Mouse (Mus musculus) C2C12 (cell line): ENCODE measurements at regions not wholly inside any gene's neighbourhood (a gene's known extent, or its start where the extent isn't known, plus 50 kb on each side); places are given as distances from the start of the nearest gene placed in this dataset.
"Not testable (repeated sequence)": the region's sequence is repeated elsewhere in the genome, so short reads cannot be mapped to it uniquely, and the experiment has no call there.

Experiments
- H3K27me3 ChIP-seq: one replicate; pipeline ENCODE4 v1.6.1; 2011; ENCODE audit not compliant: control insufficient read depth, insufficient read depth, insufficient read length
- H3K36me3 ChIP-seq: one replicate; pipeline ENCODE4 v1.6.1; 2011; ENCODE audit not compliant: control insufficient read depth, insufficient read depth
- H3K4me3 ChIP-seq: one replicate; pipeline ENCODE4 v1.5.1; 2011; ENCODE audit warnings: mild to moderate bottlenecking, control low read depth; ENCODE audit not compliant: poor library complexity, insufficient read depth, severe bottlenecking
- H3K79me2 ChIP-seq: one replicate; pipeline ENCODE4 v1.6.1; 2011; ENCODE audit not compliant: control insufficient read depth, insufficient read depth
- H3K79me3 ChIP-seq: one replicate; pipeline ENCODE4 v1.6.1; 2011; ENCODE audit warnings: low read depth, control low read depth
- H3ac ChIP-seq: one replicate; pipeline ENCODE3; 2011; ENCODE audit warnings: low read depth; ENCODE audit not compliant: control insufficient read depth, insufficient read length
- CEBPB ChIP-seq: IDR thresholded peaks from one replicate; pipeline ENCODE4 v1.6.1; 2011; ENCODE audit warnings: low read depth, mild to moderate bottlenecking, control low read depth, moderate library complexity
- CTCF ChIP-seq: IDR thresholded peaks from one replicate; pipeline ENCODE4 v1.5.1; 2011; ENCODE audit not compliant: control insufficient read depth, insufficient read depth, insufficient read length
- FOSL1 ChIP-seq: IDR thresholded peaks from one replicate; pipeline ENCODE4 v1.8.0; 2011; ENCODE audit warnings: mild to moderate bottlenecking, low read length; ENCODE audit not compliant: poor library complexity, insufficient read depth, severe bottlenecking
- MAX ChIP-seq: IDR thresholded peaks from one replicate; pipeline ENCODE4 v1.6.1; 2011; ENCODE audit warnings: mild to moderate bottlenecking, control low read depth
- MYOD1 ChIP-seq: IDR thresholded peaks from one replicate; pipeline ENCODE4 v1.6.1; 2011; ENCODE audit warnings: low read depth; ENCODE audit not compliant: control insufficient read depth, insufficient read length
- MYOG ChIP-seq: IDR thresholded peaks from one replicate; pipeline ENCODE4 v1.6.1; 2011; ENCODE audit not compliant: control insufficient read depth, insufficient read length; ENCODE audit errors: extremely low read depth
- USF1 ChIP-seq: IDR thresholded peaks from one replicate; pipeline ENCODE4 v1.6.1; 2011; ENCODE audit warnings: low read depth, mild to moderate bottlenecking, control low read depth, moderate library complexity

DNA sequence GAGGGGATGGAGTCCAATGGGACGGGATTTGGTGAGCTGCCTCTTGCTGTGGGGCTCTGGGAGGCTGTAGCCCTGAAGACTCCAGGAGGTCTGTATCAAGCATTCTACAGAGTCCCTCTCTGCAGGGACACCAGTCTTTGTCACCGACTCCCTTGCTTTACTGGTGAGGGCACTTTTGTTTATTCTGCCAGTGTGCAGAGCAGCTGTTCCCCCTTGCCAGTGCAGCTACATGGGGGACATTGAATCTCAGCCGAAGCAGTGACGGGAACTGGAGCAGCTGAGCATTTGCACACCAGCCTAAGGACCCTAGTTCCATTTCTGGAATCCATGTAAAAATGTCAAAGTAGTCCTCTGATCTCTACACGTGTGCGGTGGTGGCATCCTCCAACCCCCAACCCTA, 75.1 kb upstream of the Fam174b start:
- Histone ChIP-seq H3K36me3 (no peaks in the 10 kb centered on the region), H3K79me3 (no peaks in the 10 kb centered on the region), H3K27me3 (peaks cover 7% of the 10 kb centered on the region), H3K4me3 (no peak overlapping the region), H3ac (no peak overlapping the region), H3K79me2 (no peaks in the 10 kb centered on the region)
- TF ChIP-seq MYOG (no peak), USF1 (no peak), FOSL1 (no peak), MYOD1 (no peak), CTCF (no peak), CEBPB (no peak), MAX (no peak)

DNA sequence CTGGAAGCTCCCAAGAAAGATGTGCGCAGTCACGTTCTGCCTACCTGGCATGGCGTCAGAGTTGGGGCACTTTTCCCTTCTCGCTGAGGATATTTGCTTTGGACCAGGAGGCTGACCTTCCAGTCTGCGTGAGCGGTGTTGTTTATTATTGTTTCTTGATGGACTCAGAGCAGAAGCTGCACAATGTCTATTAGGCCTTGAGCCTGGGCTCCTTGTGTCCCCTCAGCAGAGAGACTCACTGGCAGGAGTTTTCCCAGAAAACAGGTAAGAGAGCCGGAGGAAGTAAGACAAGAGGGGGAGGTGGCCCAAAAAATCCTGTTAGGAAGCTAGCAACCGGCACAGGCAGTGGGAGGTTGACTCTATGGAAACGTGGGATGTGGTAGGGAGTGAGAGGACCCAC, 77.6 kb upstream of the Fam174b start:
- no peaks in the 10 kb centered on the region for H3K79me2 ChIP-seq
- TF ChIP-seq MAX (no peak), USF1 (no peak), MYOG (no peak), FOSL1 (no peak), CTCF (no peak), CEBPB (no peak)
- no peaks in the 10 kb centered on the region for H3K79me3 ChIP-seq
- H3K4me3 ChIP-seq: no peak overlapping the region
- H3K36me3 ChIP-seq: no peaks in the 10 kb centered on the region
- H3ac ChIP-seq: no peak overlapping the region
- H3K27me3 ChIP-seq: peaks cover 4% of the 10 kb centered on the region

DNA sequence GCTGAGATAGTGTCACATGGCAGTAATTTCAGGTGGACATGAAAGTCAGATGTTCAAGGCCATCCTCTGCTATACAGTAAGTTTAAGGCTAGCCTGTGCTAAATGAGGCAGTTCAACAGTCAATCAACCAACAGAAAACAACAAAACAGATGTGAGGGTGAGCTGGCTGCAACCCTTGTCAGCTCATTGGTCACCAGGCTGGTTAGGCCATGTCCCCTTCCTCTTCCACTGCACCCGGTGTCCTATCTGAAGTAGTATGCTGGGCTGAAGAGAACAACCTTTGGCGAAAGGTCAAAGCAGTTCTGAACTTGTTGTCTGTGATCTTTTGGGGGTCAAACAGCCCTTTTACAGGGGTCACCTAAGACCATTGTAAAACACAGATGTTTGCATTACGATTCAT, 78.2 kb upstream of the Fam174b start:
- Histone ChIP-seq H3K79me2 (no peaks in the 10 kb centered on the region), H3ac (no peak overlapping the region), H3K4me3 (no peak overlapping the region), H3K27me3 (peaks cover 6% of the 10 kb centered on the region), H3K79me3 (no peaks in the 10 kb centered on the region), H3K36me3 (no peaks in the 10 kb centered on the region)
- no peak for TF ChIP-seq MAX
- TF ChIP-seq CTCF: no peak
- TF ChIP-seq MYOG: no peak
- no peak for TF ChIP-seq FOSL1
- no peak for TF ChIP-seq CEBPB
- TF ChIP-seq USF1: no peak
- TF ChIP-seq MYOD1: no peak

DNA sequence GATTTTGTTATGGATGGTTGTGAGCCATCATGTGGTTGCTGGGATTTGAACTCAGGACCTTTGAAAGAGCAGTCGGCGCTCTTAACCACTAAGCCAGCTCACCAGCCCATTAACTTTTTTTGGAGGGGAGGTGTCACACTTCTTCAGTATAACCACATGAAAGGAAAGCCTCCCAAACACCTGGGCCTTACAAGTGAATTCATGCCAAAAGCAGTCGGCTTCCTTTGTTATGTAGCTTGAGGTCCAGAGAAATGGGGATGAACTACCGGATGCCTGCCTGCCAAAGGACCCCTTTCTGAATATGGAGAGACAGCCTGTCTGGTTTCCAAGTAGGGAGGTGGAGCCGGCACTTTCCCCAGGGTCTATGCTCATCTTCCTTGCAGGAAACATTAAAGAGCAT, 80.6 kb upstream of the Fam174b start:
- H3K36me3 ChIP-seq: no peaks in the 10 kb centered on the region
- H3K79me2 ChIP-seq: no peaks in the 10 kb centered on the region
- no peak overlapping the region for H3K4me3 ChIP-seq
- no peaks in the 10 kb centered on the region for H3K79me3 ChIP-seq
- peaks cover 3% of the 10 kb centered on the region for H3K27me3 ChIP-seq
- no peak overlapping the region for H3ac ChIP-seq
- TF ChIP-seq MYOG (no peak), USF1 (no peak), MAX (no peak), MYOD1 (no peak), FOSL1 (no peak), CTCF (no peak), CEBPB (no peak)

DNA sequence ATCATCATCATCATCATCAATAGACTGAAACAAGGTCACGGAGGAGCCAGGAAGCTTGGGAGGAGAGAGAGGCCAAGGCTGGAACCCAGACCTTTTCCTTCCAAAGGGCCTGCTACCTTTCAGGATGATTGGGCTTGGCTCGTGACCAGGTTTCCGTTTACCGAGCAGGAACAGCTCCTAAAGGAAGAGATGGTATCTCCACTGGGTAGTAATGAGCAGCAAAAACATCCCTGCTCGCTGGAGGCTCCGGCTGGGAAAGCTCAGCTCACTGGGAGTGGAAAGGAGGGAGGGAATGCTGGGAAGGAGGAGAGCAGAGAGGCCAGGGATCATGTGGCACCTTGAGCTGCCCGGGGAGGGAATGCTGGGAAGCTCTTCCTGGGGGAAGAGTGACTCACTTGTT, 82.8 kb upstream of the Fam174b start:
- Histone ChIP-seq H3K27me3 (peaks cover 3% of the 10 kb centered on the region), H3K79me3 (no peaks in the 10 kb centered on the region), H3K4me3 (no peak overlapping the region), H3ac (no peak overlapping the region), H3K79me2 (no peaks in the 10 kb centered on the region), H3K36me3 (no peaks in the 10 kb centered on the region)
- TF ChIP-seq USF1 (no peak), MYOG (no peak), MYOD1 (no peak), CTCF (no peak), MAX (no peak), FOSL1 (no peak), CEBPB (no peak)

DNA sequence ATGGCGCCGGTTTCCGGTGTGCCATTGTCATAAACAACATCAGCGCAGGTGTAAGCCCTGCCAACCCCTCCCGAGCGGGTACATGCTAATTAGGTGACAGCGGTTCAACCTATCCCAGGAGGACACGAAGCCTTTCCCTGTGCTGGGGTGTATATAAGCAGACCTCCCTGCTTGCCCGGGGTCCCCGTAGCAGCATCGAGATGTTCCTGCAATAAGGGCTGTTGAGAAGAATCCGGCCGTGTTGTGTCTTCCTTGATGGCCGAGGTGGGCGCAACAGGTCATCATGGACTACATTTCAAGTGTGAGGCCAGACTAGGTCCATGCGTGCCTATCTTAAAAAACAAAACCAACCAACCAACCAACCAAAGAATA, 83.7 kb upstream of the Fam174b start:
- not testable (repeated sequence) for H3K4me3 ChIP-seq, H3K27me3 ChIP-seq, H3K79me2 ChIP-seq, H3K79me3 ChIP-seq, H3K36me3 ChIP-seq, H3ac ChIP-seq
